Mouse (Mus musculus) cerebellum, adult 8-10 months (tissue): ENCODE results near the gene Kncn.
A peak's percentile ranks its signal among the peaks of the same experiment; 100 is the strongest.

Experiments used
- DNase-seq: peaks from one replicate; pipeline ENCODE4 v3.0.0; 2022

Gene Kncn

GRCm38 (mm10) chr4:115884022-115884421 lies at the start of gene Kncn:
TSS of gene Kncn (plus strand) at chr4:115884400.
- DNase-seq = no peak

GRCm38 (mm10) chr4:115835576-115835975 lies 48.6 kb upstream of the Kncn start:
- no peak for DNase-seq

GRCm38 (mm10) chr4:115838196-115838595 lies 46.0 kb upstream of the Kncn start:
- DNase-seq = no peak

GRCm38 (mm10) chr4:115838696-115839641 lies 45.2 kb upstream of the Kncn start, which contains the start of gene Mknk1:
TSS of gene Mknk1 (plus strand) at chr4:115839198.
- peak; percentile 90 for DNase-seq

- no peak for DNase-seq
Observed at GRCm38 (mm10) chr4:115839956-115840355, 44.2 kb upstream of the Kncn start.

GRCm38 (mm10) chr4:115840842-115841241 lies 43.4 kb upstream of the Kncn start:
- DNase-seq = no peak

- no peak for DNase-seq
Observed at GRCm38 (mm10) chr4:115846656-115847055, 37.5 kb upstream of the Kncn start.

- no peak for DNase-seq
Observed at GRCm38 (mm10) chr4:115847377-115847776, 36.8 kb upstream of the Kncn start.

- no peak for DNase-seq
Observed at GRCm38 (mm10) chr4:115848083-115848482, 36.1 kb upstream of the Kncn start.

GRCm38 (mm10) chr4:115848990-115849677 lies 35.1 kb upstream of the Kncn start:
- DNase-seq = no peak

GRCm38 (mm10) chr4:115850111-115850510 lies 34.1 kb upstream of the Kncn start:
- DNase-seq = no peak

- DNase-seq = no peak
Observed at GRCm38 (mm10) chr4:115850631-115851030, 33.6 kb upstream of the Kncn start.

- no peak for DNase-seq
Observed at GRCm38 (mm10) chr4:115851569-115851968, 32.6 kb upstream of the Kncn start.

GRCm38 (mm10) chr4:115855100-115855499 lies 29.1 kb upstream of the Kncn start:
- DNase-seq = no peak

- DNase-seq = no peak
Observed at GRCm38 (mm10) chr4:115855609-115856008, 28.6 kb upstream of the Kncn start.

- no peak for DNase-seq
Observed at GRCm38 (mm10) chr4:115856282-115856681, 27.9 kb upstream of the Kncn start.

GRCm38 (mm10) chr4:115857293-115857883 lies 26.8 kb upstream of the Kncn start:
- DNase-seq = no peak

- DNase-seq = no peak
Observed at GRCm38 (mm10) chr4:115863352-115863751, 20.8 kb upstream of the Kncn start.

GRCm38 (mm10) chr4:115863880-115864279 lies 20.3 kb upstream of the Kncn start:
- no peak for DNase-seq

- DNase-seq = no peak
Observed at GRCm38 (mm10) chr4:115869512-115870210, 14.5 kb upstream of the Kncn start.

- DNase-seq = no peak
Observed at GRCm38 (mm10) chr4:115873231-115873630, 11.0 kb upstream of the Kncn start.

GRCm38 (mm10) chr4:115878216-115878678 lies 6.0 kb upstream of the Kncn start:
- no peak for DNase-seq

GRCm38 (mm10) chr4:115878828-115879227 lies 5.4 kb upstream of the Kncn start:
- DNase-seq = no peak
